Mouse (Mus musculus) ES-E14 (cell line): Measurements from ENCODE around the gene Ranbp2. TPM values are rescaled to one million over a fixed set of nuclear protein-coding genes. Genes with fewer than 3 reads are reported as not detected.

Experiments used
- DNase-seq: peaks from one replicate; pipeline ENCODE4 v3.0.0-alpha.2; 2013; ENCODE audit warnings: low read depth, low spot score
- H3K27ac ChIP-seq: 2 replicates; pipeline ENCODE4 v1.5.1; 2012; ENCODE audit warnings: low read depth, mild to moderate bottlenecking, low read length, moderate library complexity, mixed read lengths; ENCODE audit not compliant: poor library complexity, insufficient read depth, severe bottlenecking
- H3K36me3 ChIP-seq: 2 replicates; pipeline ENCODE4 v1.6.1; 2012; ENCODE audit warnings: mild to moderate bottlenecking, low read length, moderate library complexity, mixed read lengths; ENCODE audit not compliant: control insufficient read depth, poor library complexity, insufficient read depth, severe bottlenecking
- H3K4me1 ChIP-seq, 2 experiments: fragments of 150-350 bp in 1 of 2; sonication (generic) in 1 of 2; 2 replicates each; pipeline ENCODE4 v1.6.1; 2012; ENCODE audit warnings: low read length in 2 of 2, mild to moderate bottlenecking in 1 of 2, mixed read lengths in 1 of 2; ENCODE audit not compliant: control insufficient read depth in 2 of 2, insufficient read depth in 2 of 2, poor library complexity in 1 of 2
- H3K4me3 ChIP-seq, 2 experiments: fragments of 150-350 bp in 1 of 2; sonication (generic) in 1 of 2; 2 replicates each; pipeline ENCODE4 v1.5.1; 2012; ENCODE audit warnings: low read length in 2 of 2, low read depth in 1 of 2, mild to moderate bottlenecking in 1 of 2, mixed read lengths in 1 of 2; ENCODE audit not compliant: insufficient read depth in 1 of 2, poor library complexity in 1 of 2, severe bottlenecking in 1 of 2
- H3K9ac ChIP-seq: 2 replicates; pipeline ENCODE4 v1.6.1; 2012; ENCODE audit warnings: low read depth, mild to moderate bottlenecking, low read length, mixed read lengths; ENCODE audit not compliant: poor library complexity, insufficient read depth, severe bottlenecking
- H3K9me3 ChIP-seq: fragments of 150-350 bp; sonication (generic); 2 replicates; pipeline ENCODE4 v1.6.1; 2012; ENCODE audit warnings: low read depth, mild to moderate bottlenecking, low read length; ENCODE audit not compliant: control insufficient read depth, insufficient read depth
- CHD2 ChIP-seq: IDR thresholded peaks from 2 replicates; pipeline ENCODE4 v1.6.1; 2014; ENCODE audit warnings: mild to moderate bottlenecking, low read depth, low read length, inconsistent platforms
- HCFC1 ChIP-seq: IDR thresholded peaks from 2 replicates; pipeline ENCODE4 v1.6.1; 2012; ENCODE audit warnings: low read length, inconsistent platforms, borderline replicate concordance; ENCODE audit not compliant: insufficient read depth
- MAFK ChIP-seq: IDR thresholded peaks from 2 replicates; pipeline ENCODE4 v1.6.1; 2014; ENCODE audit warnings: mild to moderate bottlenecking, low read depth, low read length, inconsistent platforms; ENCODE audit not compliant: insufficient read depth
- ZC3H11A ChIP-seq: IDR thresholded peaks from 2 replicates; pipeline ENCODE4 v1.6.1; 2012; ENCODE audit warnings: low read depth, mild to moderate bottlenecking, inconsistent platforms, low read length, borderline replicate concordance
- ZNF384 ChIP-seq: IDR thresholded peaks from 2 replicates; pipeline ENCODE4 v1.6.1; 2012; ENCODE audit warnings: low read depth, low read length, inconsistent platforms
- in situ Hi-C, 2 experiments: fragments of 600-800 bp; cut with MboI; formaldehyde crosslinking; loops; one replicate each; pipeline ENCODE4 v1.15.1; 2025; ENCODE audit warnings: low sequenced_read_pairs in 2 of 2, inconsistent platforms in 1 of 2; ENCODE audit not compliant: unreplicated experiment in 2 of 2
- total RNA-seq: library from RNA; depleted of rRNA; stranded (reverse); fragments of 300-350 nt; gene quantifications from 2 replicates; pipeline ENCODE4 v1.2.3, GENCODE M21; 2012

Gene Ranbp2
- total RNA-seq, 1 experiment = 124 TPM

GRCm38 (mm10) chr10:58451575-58451974 lies 4.9 kb downstream of the Ranbp2 start:
- Histone ChIP-seq H3K4me1 (0 out of 4 replicates have a peak, but pooled peaks cover 0 to 6% of the 10 kb centered on the region in 2 experiments), H3K27ac (no peak overlapping the region), H3K36me3 (peaks cover 2% of the 10 kb centered on the region; the same call in 1 of the 2 replicates), H3K9me3 (no peaks in the 10 kb centered on the region), H3K9ac (no peak overlapping the region), H3K4me3 (no peak overlapping the region)
- in situ Hi-C loops = no loop called here
- no peak for TF ChIP-seq ZC3H11A
- no peak for TF ChIP-seq HCFC1
- TF ChIP-seq CHD2 = no peak
- no peak for TF ChIP-seq ZNF384
- no peak for TF ChIP-seq MAFK
- DNase-seq = no peak

GRCm38 (mm10) chr10:58452185-58452584 lies 5.5 kb downstream of the Ranbp2 start:
- H3K4me1 ChIP-seq = 0 out of 4 replicates have a peak, but pooled peaks cover 0 to 6% of the 10 kb centered on the region in 2 experiments
- H3K9me3 ChIP-seq = no peaks in the 10 kb centered on the region
- no peak overlapping the region for H3K4me3 ChIP-seq
- no peak overlapping the region for H3K27ac ChIP-seq
- no peak for DNase-seq
- no peak overlapping the region for H3K9ac ChIP-seq
- TF ChIP-seq ZC3H11A = no peak
- in situ Hi-C loops = no loop called here
- peaks cover 2% of the 10 kb centered on the region; the same call in 1 of the 2 replicates for H3K36me3 ChIP-seq

GRCm38 (mm10) chr10:58459896-58460295 lies 13.2 kb downstream of the Ranbp2 start:
- no peak for DNase-seq
- peaks cover 7% of the 10 kb centered on the region for H3K36me3 ChIP-seq
- no peak overlapping the region for H3K4me3 ChIP-seq
- no peaks in the 10 kb centered on the region for H3K4me1 ChIP-seq
- H3K9ac ChIP-seq = no peak overlapping the region
- no peak for TF ChIP-seq HCFC1
- no peak for TF ChIP-seq ZNF384
- no peak for TF ChIP-seq ZC3H11A
- TF ChIP-seq CHD2 = no peak
- TF ChIP-seq MAFK = no peak
- no peaks in the 10 kb centered on the region for H3K9me3 ChIP-seq
- in situ Hi-C loops = no loop called here
- H3K27ac ChIP-seq = no peak overlapping the region

- peaks cover 10% of the 10 kb centered on the region for H3K36me3 ChIP-seq
- TF ChIP-seq MAFK = no peak
- TF ChIP-seq ZNF384 = no peak
- TF ChIP-seq ZC3H11A = no peak
- no peak for TF ChIP-seq HCFC1
- no peak for TF ChIP-seq CHD2
- DNase-seq = no peak
- no peaks in the 10 kb centered on the region for H3K9me3 ChIP-seq
- no peak overlapping the region for H3K27ac ChIP-seq
- in situ Hi-C loops = loop anchor here in 1 of 2 experiments (25.0 kb wide), 1 partner anchor 965 kb away; no protein-coding TSS in a partner anchor
- no peaks in the 10 kb centered on the region for H3K4me1 ChIP-seq
- no peak overlapping the region for H3K9ac ChIP-seq
- no peak overlapping the region for H3K4me3 ChIP-seq
Observed at GRCm38 (mm10) chr10:58477086-58477755, 30.5 kb downstream of the Ranbp2 start.
